Mouse (Mus musculus) E14TG2a.4 (cell line): ENCODE data around the gene Myo1e.

Experiments used
- CTCF ChIP-seq: conservative IDR thresholded peaks from 2 replicates; pipeline ENCODE4 v1.5.1; 2014; ENCODE audit warnings: low read length
- POU5F1 ChIP-seq: IDR thresholded peaks from 2 replicates; pipeline ENCODE4 v1.6.1; 2014; ENCODE audit warnings: low read length, borderline replicate concordance

- TF ChIP-seq CTCF: no peak
- TF ChIP-seq POU5F1: no peak
These were observed 36.1 kb downstream of the Myo1e start for GRCm38 (mm10) chr9:70243241-70243640.
